Mouse (Mus musculus) granulocyte monocyte progenitor cell, adult 5-6 weeks (primary cell): ENCODE data around the gene Il12b. TPM values are rescaled to one million over a fixed set of nuclear protein-coding genes. Genes with fewer than 3 reads are reported as not detected.

Experiments used
- ATAC-seq: replicated peaks from 2 replicates; pipeline ENCODE4 v1.8.0; 2016; ENCODE audit warnings: mild to moderate bottlenecking, moderate TSS enrichment, inconsistent platforms; ENCODE audit not compliant: poor library complexity, severe bottlenecking
- total RNA-seq, 2 experiments: library from RNA; stranded (forward) in 1 of 2; stranded (reverse) in 1 of 2; fragments of 200-712, 200-1000 nt in 1 of 2; fragments of >200 nt in 1 of 2; fragmentation: Nextera tagmentation in 1 of 2; gene quantifications; 2 replicates each; pipeline ENCODE4 v1.2.3; 2014 to 2017

Gene Il12b
- total RNA-seq (2014; fragmentation: Nextera tagmentation) (not detected in 2 replicates), total RNA-seq (2017) (not detected in 2 replicates)

DNA sequence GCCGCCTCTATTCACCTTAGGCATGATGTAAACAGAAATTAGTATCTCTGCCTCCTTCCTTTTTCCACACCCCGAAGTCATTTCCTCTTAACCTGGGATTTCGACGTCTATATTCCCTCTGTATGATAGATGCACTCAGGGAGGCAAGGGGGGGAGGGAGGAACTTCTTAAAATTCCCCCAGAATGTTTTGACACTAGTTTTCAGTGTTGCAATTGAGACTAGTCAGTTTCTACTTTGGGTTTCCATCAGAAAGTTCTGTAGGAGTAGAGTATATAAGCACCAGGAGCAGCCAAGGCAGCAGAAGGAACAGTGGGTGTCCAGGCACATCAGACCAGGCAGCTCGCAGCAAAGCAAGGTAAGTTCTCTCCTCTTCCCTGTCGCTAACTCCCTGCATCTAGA is at the start of gene Il12b:
Gene Il12b (plus strand): TSS at position 301 of the 400 bp plus-strand sequence.
- ATAC-seq = peak; percentile 8; the same call in 1 of the 2 replicates

DNA sequence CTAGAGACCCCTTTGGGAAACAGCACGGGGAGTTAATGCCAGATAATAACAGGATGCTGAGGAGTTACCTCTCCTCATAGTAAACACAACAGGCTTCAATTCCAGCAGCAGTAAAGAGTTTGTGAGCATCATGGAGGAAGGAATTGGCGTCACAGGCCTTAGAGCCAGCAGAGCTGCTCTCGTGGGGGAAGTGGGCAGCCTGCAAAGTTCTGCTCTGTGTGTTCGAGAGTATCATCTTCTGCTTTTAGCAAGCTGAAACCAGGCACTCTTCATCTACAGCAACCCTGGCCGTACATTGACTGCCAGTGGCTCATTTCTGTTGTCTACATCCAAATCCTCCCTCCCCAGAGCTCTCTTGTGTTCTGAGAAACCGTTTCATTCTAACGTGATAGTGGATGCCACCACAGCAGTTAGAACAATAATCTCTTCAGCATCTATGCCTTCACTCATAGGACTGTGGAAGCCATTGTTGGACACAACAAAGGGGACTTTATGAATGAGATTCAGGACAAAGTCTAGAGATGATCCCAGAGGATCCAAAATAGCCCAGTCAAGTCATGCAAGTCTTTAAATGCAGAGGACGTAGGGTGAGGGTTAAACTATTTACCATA is 44.9 kb upstream of the Il12b start:
- ATAC-seq = peak; percentile 63

DNA sequence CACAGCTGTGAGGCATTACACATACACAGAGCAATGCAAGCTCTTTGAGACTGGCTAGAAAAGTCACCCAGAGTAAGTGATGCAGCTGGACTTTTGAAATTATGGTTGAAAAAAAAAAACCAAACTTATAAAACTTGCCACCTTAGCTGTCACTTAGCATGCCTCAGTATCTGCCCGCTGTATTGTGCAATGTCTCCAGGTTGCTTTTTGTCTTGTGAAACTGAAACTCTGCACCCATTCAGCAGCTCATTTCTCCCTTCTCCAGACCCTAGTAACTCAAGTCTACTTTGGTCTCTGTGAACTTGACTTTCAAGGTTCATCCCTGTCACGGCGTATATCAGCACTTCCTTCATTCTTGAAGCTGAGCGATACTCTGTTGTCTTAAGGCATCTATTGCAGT is 43.7 kb upstream of the Il12b start:
- peak; percentile 84 for ATAC-seq

DNA sequence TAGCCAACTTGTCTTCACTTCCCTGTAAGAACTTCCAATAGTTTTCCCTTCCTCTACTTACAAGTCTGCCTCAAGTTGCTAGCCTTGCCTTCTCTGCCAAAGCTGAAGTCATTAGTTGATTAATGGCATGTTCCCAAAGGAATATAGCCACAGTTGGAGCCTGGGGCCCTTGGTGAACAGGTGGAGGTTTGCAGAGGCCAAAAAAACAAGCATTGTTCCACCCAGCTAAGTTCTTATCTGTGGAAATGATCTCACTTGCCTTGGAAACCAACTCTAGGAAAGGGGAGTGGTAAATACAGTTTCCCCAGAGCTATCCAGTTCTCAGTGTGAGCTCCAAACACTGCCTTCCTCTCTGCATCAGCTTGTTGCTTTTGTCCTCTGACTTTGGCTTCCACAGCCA is 35.3 kb upstream of the Il12b start:
- ATAC-seq = no peak

DNA sequence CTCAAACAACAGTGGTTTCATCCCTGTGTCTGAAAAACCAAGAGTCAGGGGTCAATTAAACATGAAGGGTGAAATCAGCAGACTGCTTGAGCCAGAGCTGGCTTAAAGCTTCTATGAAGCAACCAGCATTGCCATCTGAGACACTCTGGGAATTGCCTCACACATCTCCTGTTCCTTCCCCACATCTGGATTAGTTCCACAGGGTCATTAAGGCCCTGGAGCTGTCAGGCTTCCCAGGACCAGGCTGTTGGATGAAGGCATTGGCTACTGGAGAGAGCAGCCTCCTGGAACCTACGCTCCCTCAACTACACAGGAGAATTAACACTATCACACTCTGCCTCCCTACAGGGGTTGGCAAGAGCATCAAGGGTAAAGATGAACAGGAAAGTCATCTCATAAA is 32.2 kb upstream of the Il12b start:
- no peak for ATAC-seq

DNA sequence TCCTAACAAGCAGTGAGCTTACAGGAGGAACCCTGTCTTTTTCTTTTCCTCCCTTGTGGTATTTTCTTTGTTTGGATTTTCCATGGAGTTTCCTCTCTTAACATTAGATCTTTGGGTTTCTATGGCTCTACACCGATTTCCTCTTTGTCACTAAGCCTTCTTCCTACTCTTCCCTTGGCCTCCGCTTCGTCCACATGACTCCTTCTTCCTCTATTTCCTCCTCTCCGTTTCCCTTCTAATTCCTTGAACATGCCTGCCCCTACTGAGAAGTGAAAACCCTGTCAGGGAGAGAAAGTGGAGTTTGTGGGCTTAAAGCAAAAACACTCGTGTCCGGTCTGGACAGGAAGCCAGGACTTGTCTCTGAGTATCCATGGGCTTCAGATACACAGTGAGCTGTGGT is 27.0 kb upstream of the Il12b start:
- ATAC-seq = peak; percentile 68

DNA sequence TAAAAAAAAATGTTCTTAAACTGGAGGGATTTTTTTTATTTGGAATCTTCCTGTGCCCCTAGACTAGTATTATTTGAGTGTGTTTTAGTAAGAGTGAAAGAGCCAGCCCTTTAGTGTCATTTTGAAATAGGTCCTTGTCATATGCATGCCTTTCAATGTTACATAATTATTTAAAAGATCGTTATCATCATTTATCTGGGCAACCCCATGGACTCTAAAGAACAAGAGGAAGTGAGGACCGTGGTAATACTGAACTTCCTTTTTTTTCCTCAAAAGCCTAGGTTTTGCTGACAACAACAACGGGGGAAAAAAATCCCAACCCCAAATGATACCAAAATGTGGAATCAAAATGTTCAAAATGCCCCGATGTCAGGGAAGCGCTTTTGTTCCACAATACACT is 22.0 kb upstream of the Il12b start:
- ATAC-seq = peak; percentile 66

DNA sequence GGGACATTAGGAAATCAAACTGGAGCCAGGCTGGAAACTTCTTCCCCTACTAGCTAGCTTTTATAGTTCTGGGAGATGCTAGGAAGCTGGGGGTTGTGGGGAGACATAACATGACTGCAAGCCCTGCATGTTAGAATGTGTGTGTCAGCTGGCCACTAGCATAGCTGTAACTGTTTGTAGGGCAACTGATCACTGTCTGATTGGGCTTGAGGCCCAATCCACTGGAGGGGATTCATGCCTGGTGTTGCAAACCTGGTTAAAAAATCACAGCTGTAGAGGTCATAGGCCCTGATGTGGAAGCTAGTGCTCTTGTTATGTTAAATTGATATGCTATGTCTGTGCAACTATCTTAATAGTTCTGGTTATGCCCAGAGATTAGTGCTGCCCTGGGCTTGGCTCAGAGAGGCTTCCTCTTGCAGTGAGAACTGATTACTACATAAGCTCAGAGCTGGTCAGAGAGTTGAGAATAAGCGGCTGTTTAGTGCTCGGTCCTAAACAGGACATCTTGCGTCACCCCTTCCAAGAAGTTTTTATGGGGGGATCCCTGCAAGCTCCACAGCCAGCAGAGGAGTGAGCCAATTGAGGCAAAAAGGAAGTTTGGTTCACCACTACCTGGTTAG is 19.3 kb upstream of the Il12b start:
- ATAC-seq = peak; percentile 68

DNA sequence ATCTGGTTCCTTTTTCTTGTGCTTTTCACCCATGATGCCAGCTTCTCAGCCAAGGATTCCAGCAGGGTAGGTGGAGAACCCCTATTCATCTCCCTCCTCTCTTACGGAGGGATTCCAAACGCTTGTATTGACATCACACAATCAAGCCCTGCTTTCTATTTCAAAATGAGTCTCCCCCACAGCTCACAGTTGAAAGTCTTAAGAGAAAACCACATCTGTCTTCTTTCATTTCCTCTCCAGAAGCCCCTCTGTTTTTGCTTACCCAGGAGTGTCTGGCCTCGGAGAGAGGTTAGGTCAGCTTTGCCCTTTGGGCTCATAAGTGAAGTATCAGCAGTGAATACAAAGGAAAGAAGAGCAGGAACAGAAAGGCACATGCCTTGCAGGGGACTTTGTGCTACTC is 17.7 kb upstream of the Il12b start:
- peak; percentile 60 for ATAC-seq

DNA sequence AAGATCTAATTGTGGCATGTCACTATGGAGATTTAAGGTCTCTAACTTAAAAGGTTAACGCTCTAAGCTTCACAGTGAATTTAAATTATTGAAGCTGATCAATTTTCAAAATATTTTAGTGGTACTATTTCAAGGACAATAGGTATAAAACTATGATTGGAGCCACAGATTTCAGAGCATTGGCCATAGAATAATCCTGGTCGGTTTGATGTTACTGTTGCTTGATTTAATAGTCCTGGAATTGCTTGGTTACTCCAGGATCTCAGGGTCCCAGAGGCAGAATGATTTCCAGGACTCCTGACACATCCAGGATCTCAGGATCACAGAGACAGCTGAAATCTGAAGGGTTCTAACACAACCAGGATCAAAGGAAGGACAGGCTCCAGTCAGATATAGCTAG is 12.8 kb upstream of the Il12b start:
- ATAC-seq = no peak

DNA sequence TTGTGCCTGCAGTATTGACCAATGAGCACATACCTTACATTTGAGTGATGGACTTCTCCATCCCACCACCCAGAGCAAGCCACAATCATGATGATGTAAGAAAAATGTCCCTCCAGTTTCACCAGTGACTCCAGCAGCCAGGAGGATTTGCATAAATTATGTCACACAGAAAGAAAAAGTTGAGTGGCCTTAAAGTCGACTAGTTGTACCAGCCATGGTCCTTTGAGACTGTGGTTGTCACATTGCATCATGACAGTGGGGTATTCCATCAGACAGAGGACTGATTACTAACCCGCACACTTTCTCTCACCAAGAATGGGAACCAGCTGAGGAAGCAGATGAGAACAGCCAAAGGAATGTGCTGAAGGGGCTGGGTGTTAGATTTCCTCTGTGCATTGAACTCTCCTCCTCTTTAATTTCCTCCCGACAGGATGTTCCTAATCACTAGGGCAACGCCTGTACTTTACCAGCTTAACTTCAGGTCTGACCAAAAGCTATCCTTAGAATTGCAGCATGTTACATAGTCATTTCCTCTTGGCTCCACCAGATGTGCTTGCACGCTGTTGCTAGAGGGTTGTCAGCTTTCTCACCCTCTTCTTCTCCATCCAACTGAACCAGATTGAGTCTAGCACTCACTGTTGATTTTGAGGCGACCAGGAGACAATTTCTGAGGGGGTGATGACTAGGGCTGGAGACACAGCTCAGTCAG is 9.7 kb upstream of the Il12b start:
- peak; percentile 97 for ATAC-seq

DNA sequence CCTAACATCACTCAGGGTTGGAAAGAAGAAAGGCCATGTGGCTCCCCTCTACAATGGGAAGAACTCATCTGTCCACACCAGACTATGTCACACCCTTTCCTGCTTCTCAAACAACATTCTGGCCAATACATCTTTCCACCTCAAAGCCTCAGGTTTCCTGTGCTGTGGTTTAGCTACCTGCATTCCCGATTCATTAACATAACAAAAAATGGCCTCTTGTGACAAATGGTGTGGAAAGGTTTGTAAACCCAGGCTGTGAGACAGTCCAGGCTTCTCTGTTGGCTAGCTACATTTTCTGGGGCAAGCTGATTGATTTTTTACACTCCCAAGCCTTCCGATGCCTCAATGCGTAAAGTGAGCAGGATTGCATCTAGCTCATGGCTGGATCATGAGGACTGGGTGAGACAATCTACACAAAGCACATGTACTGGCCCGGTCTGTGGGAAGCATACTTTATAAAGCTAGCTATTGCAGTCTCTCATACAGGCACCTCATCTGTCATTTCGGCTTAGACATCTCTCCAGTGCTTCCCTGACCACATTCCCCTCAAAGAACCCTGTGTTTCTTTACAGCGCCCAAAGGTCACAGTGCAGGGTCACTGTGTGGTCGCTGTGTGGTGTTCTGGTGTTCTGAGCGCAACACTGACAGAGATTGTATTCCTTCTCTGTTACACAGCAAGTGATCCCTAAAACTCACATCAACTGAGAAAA is 6.6 kb upstream of the Il12b start:
- no peak for ATAC-seq

DNA sequence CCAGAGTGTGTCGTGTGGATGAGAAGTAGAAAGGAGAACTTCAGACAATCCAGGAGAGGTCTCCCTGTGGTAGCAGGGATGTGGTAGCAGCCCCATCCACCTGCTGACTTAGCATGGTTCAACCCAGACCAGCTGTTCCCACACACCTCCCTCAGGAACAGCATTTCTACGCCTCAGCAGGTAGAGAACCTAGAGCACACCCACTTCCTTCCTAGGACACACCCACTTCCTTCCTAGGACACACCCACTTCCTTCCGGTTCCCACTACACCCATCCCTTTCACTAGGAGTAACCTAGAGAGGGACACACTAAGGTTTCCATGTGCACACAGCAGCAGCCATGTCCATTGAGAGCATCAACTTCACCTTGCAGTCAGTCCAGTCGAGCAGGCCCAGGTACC is 4.5 kb upstream of the Il12b start:
- peak; percentile 31 for ATAC-seq

DNA sequence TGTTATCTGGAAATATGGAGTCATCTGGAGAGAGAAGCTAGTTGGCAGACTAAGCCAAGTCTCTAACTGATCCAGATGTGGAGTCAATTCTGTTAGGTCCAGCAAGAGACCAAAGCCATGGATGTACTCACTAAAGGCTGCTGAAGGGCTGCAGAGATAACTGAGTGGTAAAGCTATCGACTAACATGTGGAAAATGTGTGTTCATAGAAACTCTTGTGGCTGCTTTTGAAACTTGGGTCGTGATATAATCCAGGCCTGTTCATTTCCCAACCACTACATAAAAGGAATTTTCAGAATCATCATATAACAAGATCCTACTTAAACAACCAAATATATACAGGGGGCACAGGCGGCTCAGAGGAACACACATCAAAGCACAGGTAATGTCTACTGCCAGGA is 2.3 kb upstream of the Il12b start:
- ATAC-seq = no peak

DNA sequence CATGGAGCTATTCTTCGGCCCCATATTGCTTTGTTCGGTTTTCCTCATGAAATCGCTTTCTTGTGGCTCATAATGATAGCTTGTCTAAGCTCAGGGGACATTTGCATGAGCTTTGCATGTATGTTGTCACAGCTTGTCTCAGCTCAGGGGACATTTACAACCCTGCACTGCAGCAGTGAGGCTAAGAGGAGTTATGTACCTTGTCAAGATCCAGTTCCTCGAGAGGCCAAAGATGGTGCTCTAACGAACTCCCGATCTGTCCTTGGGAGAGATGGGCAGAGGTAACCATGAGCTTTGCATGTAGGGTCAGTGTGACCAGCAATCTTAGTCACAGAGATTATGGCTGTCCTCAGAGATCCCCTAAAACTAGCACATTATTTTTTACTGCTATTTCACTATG is 1.5 kb upstream of the Il12b start:
- no peak for ATAC-seq

DNA sequence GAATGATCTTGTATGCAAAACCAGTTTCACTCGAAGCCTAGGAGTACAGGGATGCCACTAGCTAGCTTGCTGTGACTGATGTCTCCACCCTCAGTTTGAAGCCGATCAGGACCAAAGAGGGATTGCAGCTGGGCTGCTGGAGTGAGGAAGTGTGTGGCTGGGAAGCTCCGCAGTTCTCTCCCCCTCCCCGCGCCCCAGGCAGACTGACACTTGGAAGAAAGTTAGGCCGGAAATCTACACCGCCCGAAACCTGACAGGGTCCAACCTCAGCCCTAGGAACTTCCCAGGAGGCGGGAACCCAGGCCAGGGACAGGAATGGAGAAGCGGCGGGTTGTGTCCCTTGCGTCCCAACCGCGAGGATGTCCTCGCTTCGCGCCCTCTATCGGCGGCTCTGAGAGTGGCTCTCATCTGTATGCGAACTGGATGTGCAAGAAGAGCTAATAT is 1.1 kb upstream of the Il12b start:
- peak; percentile 93 for ATAC-seq

DNA sequence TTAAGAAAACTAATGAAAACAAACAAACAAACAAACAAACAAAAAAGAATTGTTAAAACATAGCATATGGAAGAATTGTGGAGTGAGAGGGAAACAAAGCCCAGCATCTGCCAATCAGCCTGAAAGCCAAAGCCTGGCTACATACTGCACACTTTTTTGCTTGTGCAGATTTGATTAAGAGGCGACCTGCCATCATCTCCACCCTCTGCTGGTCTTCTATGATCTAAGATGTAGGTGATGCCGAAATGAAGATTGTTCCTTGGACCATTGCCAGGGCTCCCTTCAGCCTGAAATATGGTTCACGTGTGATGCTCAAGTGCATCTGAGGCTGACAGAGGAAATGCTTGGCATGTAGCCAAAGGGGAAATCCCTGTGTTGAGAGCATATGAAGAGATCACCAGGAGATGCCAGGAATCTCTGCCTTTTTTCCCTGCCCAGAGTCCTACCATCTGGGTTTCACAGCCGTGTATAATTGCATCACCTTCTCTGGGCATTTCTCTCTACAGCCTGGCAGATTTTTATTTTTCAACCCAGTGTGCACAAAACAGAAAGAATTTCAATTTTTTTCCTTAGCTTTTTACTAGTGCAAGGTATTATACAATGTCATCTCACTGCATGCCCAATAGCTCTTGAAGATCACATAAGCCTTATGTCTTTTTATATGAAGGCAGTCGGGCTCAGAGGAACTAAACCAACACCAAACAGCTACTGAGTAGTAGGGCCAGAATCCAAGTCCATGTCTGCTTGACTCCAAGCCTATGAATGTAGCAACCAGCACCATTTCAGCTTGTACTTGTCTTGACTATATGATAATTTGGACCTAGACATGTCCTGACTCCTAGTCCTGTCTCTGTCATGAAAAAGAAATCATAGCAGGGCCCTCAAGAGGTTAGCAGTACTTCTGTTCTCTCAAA is 2.0 kb downstream of the Il12b start:
- ATAC-seq = no peak

DNA sequence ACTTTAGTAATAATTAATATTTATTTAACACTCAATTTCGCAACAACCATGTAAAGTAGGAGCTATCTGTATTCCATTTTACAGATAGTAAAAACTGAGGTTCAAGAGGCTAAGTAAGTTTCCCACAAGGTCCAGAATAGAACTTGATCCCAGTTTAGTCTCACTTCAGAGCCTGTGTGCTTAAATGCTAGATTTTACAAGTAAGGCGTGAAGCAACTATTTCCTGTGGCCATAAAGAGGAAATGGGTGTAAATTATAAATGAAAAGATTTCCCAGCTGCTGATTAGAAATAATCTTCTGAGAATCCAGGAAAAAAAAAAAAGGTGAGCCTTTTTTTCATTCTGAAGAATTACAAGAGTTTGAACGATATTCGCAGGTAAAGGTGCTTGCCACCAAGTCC is 5.2 kb downstream of the Il12b start:
- ATAC-seq = peak; percentile 71

DNA sequence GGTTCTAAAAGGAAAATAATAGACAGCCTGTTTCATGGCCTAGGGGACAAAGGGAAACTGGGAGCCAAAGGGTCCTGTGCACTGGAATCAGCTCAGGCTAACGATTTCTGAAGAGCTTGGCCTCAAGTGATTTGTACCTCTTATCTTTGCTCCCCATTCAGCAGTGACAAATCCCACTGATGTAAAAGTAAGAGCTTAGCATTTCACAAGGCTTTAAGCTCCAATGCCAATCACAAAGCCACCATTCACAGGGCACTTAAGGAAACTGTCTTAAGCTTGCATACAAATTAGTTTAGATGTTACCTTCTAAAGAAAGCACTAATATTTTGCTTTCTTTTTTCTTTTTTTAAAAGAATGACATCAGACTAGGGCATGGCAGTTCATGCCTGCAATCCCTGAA is 6.1 kb downstream of the Il12b start:
- no peak for ATAC-seq

DNA sequence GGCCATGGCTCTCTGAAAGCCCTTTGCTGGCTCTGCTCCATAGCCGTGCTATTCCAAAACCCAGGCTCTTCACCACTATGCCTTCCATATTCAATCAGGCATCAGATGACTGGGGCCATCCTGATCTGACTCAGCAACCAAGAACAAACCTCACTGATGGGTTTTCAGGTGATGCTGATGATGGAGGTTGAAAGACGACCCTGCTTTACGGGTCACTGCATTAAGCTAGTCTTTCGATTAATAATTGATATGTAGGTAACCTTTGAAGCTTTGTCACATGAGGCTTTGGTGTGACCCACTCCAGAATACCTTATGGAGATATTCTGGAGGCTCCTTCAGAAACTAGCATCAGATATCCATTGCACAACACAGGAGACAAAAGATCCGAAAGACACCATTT is 6.6 kb downstream of the Il12b start:
- no peak for ATAC-seq
